Mouse (Mus musculus) left cerebral cortex, adult 2 months (tissue): ENCODE measurements around the gene H2afv. TPM values are rescaled to one million over a fixed set of nuclear protein-coding genes. Genes with fewer than 3 reads are reported as not detected.

ENCODE experiments used
- DNase-seq, 2 experiments: peaks; one replicate each; pipeline ENCODE4 v3.0.0; 2021 to 2022; ENCODE audit warnings: low spot score in 2 of 2, mixed read lengths in 1 of 2; ENCODE audit errors: extremely low spot score in 1 of 2
- H3K27ac ChIP-seq: fragments of 200-600 bp; 2 replicates; pipeline ENCODE4 v1.8.1; 2022
- H3K4me3 ChIP-seq: fragments of 200-600 bp; 2 replicates; pipeline ENCODE4 v1.8.1; 2022
- CTCF ChIP-seq: fragments of 200-600 bp; IDR thresholded peaks from 2 replicates; pipeline ENCODE4 v1.8.1; 2022; ENCODE audit warnings: antibody characterized with exemption, mild to moderate bottlenecking, moderate library complexity
- intact Hi-C: fragments of 180-260 bp; cut with DNase I; formaldehyde crosslinking; loops from one replicate; pipeline ENCODE4 v1.15.1; 2025
- total RNA-seq, 2 experiments: library from RNA; stranded (reverse); gene quantifications; 2 replicates each; pipeline ENCODE4 v1.2.3; 2021

The H2afv gene
- total RNA-seq, 2 experiments from 2014 or later: 39.6 to 41.4 TPM

- DNase-seq: no peak
- intact Hi-C loops: loop anchor here (2.0 kb wide), 1 partner anchor 43 kb away; no protein-coding TSS in a partner anchor
- TF ChIP-seq CTCF: no peak
- no peak overlapping the region for H3K4me3 ChIP-seq
- H3K27ac ChIP-seq: peak overlapping the region; percentile 53; the same call in 1 of the 2 replicates
Observed at GRCm38 (mm10) chr11:6410050-6410602, 34.1 kb downstream of the H2afv start.

- peak in 1 of 2 experiments; percentile 4 for DNase-seq
- H3K27ac ChIP-seq: peak overlapping the region; percentile 84
- TF ChIP-seq CTCF: no peak
Observed at GRCm38 (mm10) chr11:6407162-6407621, 37.1 kb downstream of the H2afv start.

GRCm38 (mm10) chr11:6406251-6407161 lies 37.7 kb downstream of the H2afv start:
- H3K27ac ChIP-seq: peak overlapping the region; percentile 84
- peak; percentile 53 to 59 for DNase-seq
- intact Hi-C loops: no loop called here
- TF ChIP-seq CTCF: no peak; the same call in 1 of the 2 replicates
- no peak overlapping the region for H3K4me3 ChIP-seq

More at GRCm38 (mm10) chr11:6407162-6407621, 37.1 kb downstream of the H2afv start:
- intact Hi-C loops: no loop called here
- no peak overlapping the region for H3K4me3 ChIP-seq

- no peak overlapping the region for H3K4me3 ChIP-seq
- TF ChIP-seq CTCF: no peak
- intact Hi-C loops: no loop called here
- peak overlapping the region; percentile 84 for H3K27ac ChIP-seq
- DNase-seq: no peak
Observed at GRCm38 (mm10) chr11:6405591-6406081, 38.6 kb downstream of the H2afv start.

- Histone ChIP-seq H3K4me3 (no peak overlapping the region), H3K27ac (peak overlapping the region; percentile 84)
- intact Hi-C loops: no loop called here
- no peak for TF ChIP-seq CTCF
- no peak for DNase-seq
Observed at GRCm38 (mm10) chr11:6404699-6405566, 39.3 kb downstream of the H2afv start.

- DNase-seq: no peak
- H3K27ac ChIP-seq: peak overlapping the region; percentile 84
- intact Hi-C loops: no loop called here
- no peak for TF ChIP-seq CTCF
- no peak overlapping the region for H3K4me3 ChIP-seq
Observed at GRCm38 (mm10) chr11:6403830-6404405, 40.3 kb downstream of the H2afv start.

GRCm38 (mm10) chr11:6402515-6403510 lies 41.4 kb downstream of the H2afv start:
- TF ChIP-seq CTCF: peak; percentile 86
- intact Hi-C loops: no loop called here
- H3K4me3 ChIP-seq: no peak overlapping the region
- peak; percentile 59 to 64 for DNase-seq
- no peak overlapping the region for H3K27ac ChIP-seq

- H3K27ac ChIP-seq: no peak overlapping the region
- no peak for DNase-seq
- intact Hi-C loops: no loop called here
- no peak for TF ChIP-seq CTCF
- no peak overlapping the region for H3K4me3 ChIP-seq
Observed at GRCm38 (mm10) chr11:6398141-6398540, 46.1 kb downstream of the H2afv start.

- TF ChIP-seq CTCF: no peak
Observed at GRCm38 (mm10) chr11:6395565-6395964, 48.7 kb downstream of the H2afv start.

GRCm38 (mm10) chr11:6393866-6394265 lies 50.4 kb downstream of the H2afv start:
- no peak overlapping the region for H3K4me3 ChIP-seq
- no peak for TF ChIP-seq CTCF
- no peak overlapping the region for H3K27ac ChIP-seq
- intact Hi-C loops: no loop called here
- no peak for DNase-seq

More at GRCm38 (mm10) chr11:6395565-6395964, 48.7 kb downstream of the H2afv start:
- Histone ChIP-seq H3K27ac (no peak overlapping the region), H3K4me3 (no peak overlapping the region)
- DNase-seq: no peak
- intact Hi-C loops: no loop called here
